Mouse (Mus musculus) left cerebral cortex, adult 6 months (tissue): ENCODE data around the gene Pou6f1. TPM values are rescaled to one million over a fixed set of nuclear protein-coding genes. Genes with fewer than 3 reads are reported as not detected.

ENCODE experiments used
- long read RNA-seq, 2 experiments: library from polyadenylated mRNA; unstranded; transcript quantifications; one replicate each; pipeline ENCODE4 v2.0.0; 2019 to 2020
- polyA plus RNA-seq: library from polyadenylated mRNA; unstranded; fragments of <200 nt; fragmentation: Nextera tagmentation; gene quantifications from 2 replicates; pipeline ENCODE4 v1.2.3, GENCODE M21; 2021

The Pou6f1 gene
- 9.9 and 61.5 TPM in 2 replicates for polyA plus RNA-seq
- long read RNA-seq, experiment 1, partial matches to known transcripts = 17 of 88 reads
- long read RNA-seq, experiment 1, other reads (novel, unspliced or antisense) = 67 of 88 reads
- long read RNA-seq, experiment 2, partial matches to known transcripts = 1 of 21 reads
- long read RNA-seq, experiment 2, other reads (novel, unspliced or antisense) = 20 of 21 reads

DNA sequence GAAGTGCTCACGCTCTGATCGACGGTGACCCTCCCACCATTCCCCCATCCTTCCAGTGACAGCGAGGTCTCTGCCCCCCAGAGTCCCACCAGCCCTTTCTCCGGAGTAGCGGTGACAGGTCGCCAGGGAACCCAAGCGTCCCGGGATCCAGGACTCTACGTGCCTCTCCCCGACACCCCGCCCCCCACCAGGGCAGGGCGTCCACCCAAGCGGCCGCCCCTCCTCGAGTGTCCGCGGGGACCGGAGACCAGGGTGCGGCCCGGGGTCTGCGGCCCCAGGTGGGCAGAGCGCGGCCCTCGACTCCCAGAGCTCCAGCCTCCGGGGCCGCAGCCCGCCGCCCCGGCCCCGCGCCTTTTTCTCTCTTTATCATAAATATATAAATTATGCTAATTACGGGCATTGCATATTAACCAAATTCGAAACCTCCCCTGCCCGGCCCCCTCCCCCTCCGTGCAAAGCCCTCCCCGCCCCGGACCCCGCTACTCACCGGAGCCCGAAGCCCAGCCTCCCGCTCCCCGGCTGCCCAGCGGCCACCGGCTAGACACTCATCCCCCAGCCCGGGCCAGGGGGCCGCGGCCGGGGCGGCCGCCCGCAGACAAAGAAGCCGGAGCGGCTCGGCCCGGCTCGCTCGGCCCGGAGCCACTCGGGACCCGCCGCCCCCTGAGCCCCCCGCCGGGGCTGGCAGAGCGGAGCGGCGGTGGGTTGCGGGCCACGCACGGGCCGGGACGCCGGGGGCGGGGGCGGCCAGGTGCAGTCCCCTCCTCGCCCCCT lies at the start of gene Pou6f1:
Gene Pou6f1, minus strand, starts transcription at position 709 of the 771 bp plus-strand sequence.

DNA sequence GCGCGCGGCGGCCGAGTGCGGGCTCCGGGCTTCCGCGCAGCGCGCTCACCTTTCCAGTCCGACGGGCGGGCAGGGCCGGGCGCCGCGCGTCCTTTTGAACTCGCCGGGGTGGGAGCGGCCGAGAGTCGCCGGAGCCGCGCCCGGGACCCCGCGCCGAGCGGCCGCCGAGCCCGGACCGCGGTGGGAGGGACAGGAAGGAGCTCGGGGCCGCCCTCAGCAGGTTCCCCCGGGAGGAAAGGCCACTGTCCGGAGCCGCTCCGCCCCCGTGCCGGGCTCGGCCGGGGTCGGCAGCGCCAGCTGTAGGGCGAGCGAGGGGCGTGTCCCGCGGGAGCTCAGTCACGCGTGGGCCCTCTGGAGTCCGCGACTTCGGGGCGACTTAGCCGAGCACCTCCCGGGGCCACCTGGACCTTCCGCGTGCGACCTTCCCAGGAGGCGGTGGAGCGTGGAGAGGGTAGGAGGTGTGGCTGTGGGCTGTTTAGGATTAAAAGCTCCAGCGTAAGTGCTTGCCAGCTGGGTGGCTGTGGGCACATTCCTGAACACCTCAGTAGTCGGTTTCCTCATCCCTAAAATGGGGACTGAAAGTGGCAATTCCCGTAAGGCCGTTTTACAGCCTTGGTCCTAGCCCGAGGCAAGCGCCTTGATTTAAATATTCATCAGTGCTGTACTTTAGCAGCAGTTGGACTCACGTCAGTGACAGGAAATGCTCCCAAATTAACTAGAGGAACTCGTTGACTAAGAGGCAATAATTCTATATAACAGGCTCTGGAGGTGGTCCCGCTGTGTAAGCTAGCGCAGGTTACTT lies 37.1 kb upstream of the Pou6f1 start, which contains the start of gene Smagp:
Gene Smagp, minus strand, starts transcription at position 241 of the 802 bp plus-strand sequence.

DNA sequence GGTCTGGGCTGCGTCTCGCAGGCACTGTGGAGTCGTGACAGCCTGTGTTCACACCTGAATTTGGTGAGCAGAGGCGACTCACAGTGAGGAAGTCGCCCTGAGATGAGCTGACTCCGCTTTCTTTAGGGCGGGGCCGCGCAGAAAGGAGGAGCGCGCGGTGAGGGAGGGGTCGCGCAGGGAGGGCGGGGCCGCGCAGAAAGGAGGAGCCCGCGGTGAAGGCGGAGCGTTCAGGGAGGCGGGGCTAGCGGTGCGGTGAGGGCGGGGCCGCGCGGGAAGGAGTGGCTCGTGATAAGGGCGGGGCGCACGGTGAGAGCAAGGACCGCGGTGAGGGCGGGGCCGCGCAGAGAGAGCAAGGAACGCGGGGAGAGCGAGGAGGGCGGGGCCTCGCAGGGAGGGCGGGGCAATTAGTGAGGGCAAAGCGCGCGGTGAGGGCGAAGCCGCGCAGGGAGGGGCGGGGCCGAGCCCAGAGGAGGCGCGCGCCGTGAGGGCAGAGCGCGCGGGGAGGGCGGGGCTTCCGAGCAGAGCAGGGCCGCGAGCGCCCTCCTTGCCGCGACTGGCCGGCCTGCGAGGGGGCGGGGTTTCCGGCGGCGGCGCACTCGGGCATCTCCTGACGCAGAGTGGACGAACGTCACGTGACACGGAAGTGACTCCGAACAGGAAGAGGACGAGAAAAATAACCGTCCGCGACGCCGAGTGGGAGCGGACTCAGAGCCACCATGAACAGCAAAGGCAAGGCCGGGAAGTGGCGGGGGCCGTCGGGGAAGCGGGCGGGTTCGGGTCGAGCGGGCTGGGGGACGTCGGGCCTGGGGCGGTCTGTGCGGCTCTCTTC lies 15.4 kb upstream of the Pou6f1 start, which contains the start of gene Dazap2:
Gene Dazap2, plus strand, starts transcription at position 354 of the 829 bp plus-strand sequence.

DNA sequence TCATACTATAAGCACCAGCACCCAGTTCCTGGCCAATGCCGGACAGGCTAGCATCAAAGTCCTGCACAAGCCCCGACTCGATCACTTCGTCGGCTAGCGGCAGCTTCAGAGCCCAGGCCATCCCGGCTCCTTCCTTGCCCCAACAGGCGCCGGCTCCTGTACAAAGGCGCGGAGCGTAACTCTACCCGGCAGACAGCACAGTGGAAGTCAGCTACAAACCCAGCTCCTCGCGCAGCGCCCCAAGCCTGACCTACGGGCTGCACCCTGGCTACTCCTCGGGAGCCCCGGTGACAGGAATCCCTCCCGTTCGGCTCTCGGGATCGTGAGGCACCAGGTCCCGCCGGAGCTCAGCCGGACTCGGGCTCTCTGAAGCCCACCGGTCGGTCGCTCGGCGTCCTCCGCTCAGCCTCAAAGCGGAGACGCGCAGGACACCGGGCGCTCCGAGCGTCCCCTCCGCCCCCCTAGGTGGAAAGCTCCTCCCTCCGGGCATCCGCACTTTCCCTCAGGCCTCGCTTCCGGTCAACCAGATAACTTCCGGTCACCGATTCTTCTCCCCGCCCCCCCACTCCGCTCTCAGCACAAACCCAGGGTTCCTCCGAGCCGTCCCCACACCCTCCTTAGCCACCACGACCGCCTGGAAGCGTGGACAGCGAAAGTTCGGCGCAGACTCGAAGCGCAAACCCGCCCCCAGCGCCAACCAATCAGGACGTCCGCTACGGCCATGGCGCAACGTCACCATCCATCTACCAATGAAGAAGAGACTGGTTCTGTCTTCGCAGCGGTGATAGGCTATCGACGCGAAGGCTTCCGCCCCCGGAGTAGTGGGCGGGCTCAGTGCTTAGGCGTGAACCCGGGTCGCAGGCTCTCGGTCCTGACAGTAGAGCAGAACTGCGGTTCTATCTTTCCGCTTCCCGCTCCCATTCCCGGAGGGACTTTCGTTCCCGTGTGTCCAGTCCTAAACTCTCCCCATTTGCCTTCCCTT lies 48.2 kb downstream of the Pou6f1 start, which contains the start of gene Tfcp2:
Gene Tfcp2, minus strand, starts transcription at position 683 of the 982 bp plus-strand sequence.

Other genes with a start within 250 kb of the Pou6f1 start
- not detected in 2 replicates for gene Methig1, start 246.8 kb downstream of the Pou6f1 start, polyA plus RNA-seq
- gene Mettl7a2, start 246.8 kb downstream of the Pou6f1 start, polyA plus RNA-seq = not detected in 2 replicates
- not detected in 2 replicates for gene Higd1c, start 235.4 kb downstream of the Pou6f1 start, polyA plus RNA-seq
- 0.06 TPM in 1 of 2 replicates, not detected in the other for gene Gm5475, start 177.8 kb downstream of the Pou6f1 start, polyA plus RNA-seq
- gene Slc11a2, start 174.9 kb downstream of the Pou6f1 start, polyA plus RNA-seq = 15.1 and 16.3 TPM in 2 replicates
- 64.6 and 76.5 TPM in 2 replicates for gene Letmd1, start 131.0 kb downstream of the Pou6f1 start, polyA plus RNA-seq
- gene Csrnp2, start 104.5 kb downstream of the Pou6f1 start, polyA plus RNA-seq = 5.3 and 8.0 TPM in 2 replicates
- gene Tfcp2, start 48.0 kb downstream of the Pou6f1 start, polyA plus RNA-seq = 13.1 and 18.6 TPM in 2 replicates
- 191 and 208 TPM in 2 replicates for gene Dazap2, start 15.4 kb upstream of the Pou6f1 start, polyA plus RNA-seq
- gene Smagp, start 37.0 kb upstream of the Pou6f1 start, polyA plus RNA-seq = 2.8 and 4.8 TPM in 2 replicates
- 3.0 and 4.0 TPM in 2 replicates for gene Bin2, start 69.6 kb upstream of the Pou6f1 start, polyA plus RNA-seq
- 5.4 and 7.7 TPM in 2 replicates for gene Cela1, start 87.9 kb upstream of the Pou6f1 start, polyA plus RNA-seq
- gene Galnt6, start 129.4 kb upstream of the Pou6f1 start, polyA plus RNA-seq = 5.5 and 7.2 TPM in 2 replicates
- 25.2 and 29.0 TPM in 2 replicates for gene Slc4a8, start 161.8 kb upstream of the Pou6f1 start, polyA plus RNA-seq